In the genomic region with DNA sequence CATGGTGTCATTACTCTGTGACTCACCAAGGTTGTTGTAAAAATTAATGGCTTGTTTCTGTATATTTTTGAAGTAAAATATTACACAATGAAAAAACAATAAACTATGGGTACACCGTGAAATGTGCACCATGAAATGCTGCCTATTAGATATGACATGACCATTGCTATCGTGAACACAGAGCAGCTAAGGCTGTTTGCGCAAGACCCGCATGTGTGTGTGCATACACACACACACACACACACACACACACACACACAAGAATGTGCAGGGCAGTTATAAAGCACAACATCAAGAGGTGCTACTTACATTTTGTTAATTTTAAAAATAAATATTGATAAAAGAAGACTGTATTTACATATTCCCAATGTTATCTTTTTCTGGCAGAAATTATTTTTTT, we compare ENCODE assay signal across 25 mouse cellular contexts.
DNase-seq lines count a peak whose midpoint lies in the region; ATAC-seq and TF ChIP-seq lines count a peak whose summit lies in the region.
"Had no signal": no experiment of that assay in that cellular context is flagged by ENCODE, and none has a peak within 500 bp of the region (broad histone marks: within the 10 kb centered on the region; RNA-seq: fewer than 3 reads in every experiment).

No protein-coding gene starts in this region.

- H3K27me3 ChIP-seq in intestine, embryonic 16.5 days (replicated peaks; ENCODE audit: control insufficient read depth, insufficient read depth, low read length) = no peaks in the 10 kb centered on the region
- no peaks in the 10 kb centered on the region for H3K27me3 ChIP-seq in intestine, postnatal 0 days (replicated peaks; ENCODE audit: control insufficient read depth, insufficient read depth, low read length)
- H3K27me3 ChIP-seq in lung, embryonic 16.5 days (ENCODE audit: control insufficient read depth, insufficient read depth, low read depth, low read length) = no peaks in the 10 kb centered on the region
- H3K27me3 ChIP-seq: forebrain, embryonic 13.5 days; heart, embryonic 13.5 days; hindbrain, embryonic 12.5 days; hindbrain, embryonic 15.5 days had no signal

- no peak overlapping the region for H3K9ac ChIP-seq in intestine, embryonic 16.5 days (ENCODE audit: low read depth, low read length)
- H3K9ac ChIP-seq in intestine, postnatal 0 days (ENCODE audit: low read depth, low read length) = no peak overlapping the region
- no peak overlapping the region for H3K9ac ChIP-seq in lung, embryonic 16.5 days (ENCODE audit: low read length)
- H3K9ac ChIP-seq: forebrain, embryonic 13.5 days; heart, embryonic 13.5 days; hindbrain, embryonic 12.5 days; hindbrain, embryonic 15.5 days had no signal

- 0 out of 2 replicates have a peak, but pooled peaks have one; percentile 45 for ATAC-seq in intestine, embryonic 16.5 days
- no peak; the same call in none of the 2 replicates for ATAC-seq in intestine, postnatal 0 days
- peak; percentile 71; the same call in 1 of the 2 replicates for ATAC-seq in lung, embryonic 16.5 days (ENCODE audit: low read depth)
- ATAC-seq: activated CD4-positive, CD25-positive, alpha-beta regulatory T cell, adult 4 months; CD4-positive, CD25-positive, alpha-beta regulatory T cell, adult 4 months; forebrain, embryonic 13.5 days; forebrain, embryonic 16.5 days had no signal

- H3K27ac ChIP-seq in intestine, embryonic 16.5 days (ENCODE audit: low read length) = no peak overlapping the region
- H3K27ac ChIP-seq in intestine, postnatal 0 days (ENCODE audit: low read depth, low read length) = no peak overlapping the region
- H3K27ac ChIP-seq in lung, embryonic 16.5 days (ENCODE audit: low read length) = no peak overlapping the region
- H3K27ac ChIP-seq: forebrain, embryonic 10.5 days; forebrain, embryonic 13.5 days; heart, embryonic 13.5 days; hindbrain, embryonic 12.5 days; hindbrain, embryonic 15.5 days had no signal

- H3K4me1 ChIP-seq in intestine, embryonic 16.5 days (ENCODE audit: control insufficient read depth, insufficient read depth, low read length) = no peaks in the 10 kb centered on the region
- peaks cover 10% of the 10 kb centered on the region; the same call in 1 of the 2 replicates for H3K4me1 ChIP-seq in intestine, postnatal 0 days (replicated peaks; ENCODE audit: control insufficient read depth, insufficient read depth, low read length)
- peaks cover 4% of the 10 kb centered on the region; the same call in 1 of the 2 replicates for H3K4me1 ChIP-seq in lung, embryonic 16.5 days (replicated peaks; ENCODE audit: control insufficient read depth, insufficient read depth, low read length)
- H3K4me1 ChIP-seq: forebrain, embryonic 10.5 days; forebrain, embryonic 13.5 days; heart, embryonic 13.5 days; hindbrain, embryonic 12.5 days; hindbrain, embryonic 15.5 days had no signal

- 67% methylated on average over 4 of the region's 4 CpGs for WGBS in intestine, embryonic 16.5 days
- WGBS in intestine, postnatal 0 days = 50% methylated on average over 4 of the region's 4 CpGs
- 63% methylated on average over 4 of the region's 4 CpGs for WGBS in lung, embryonic 16.5 days

- H3K36me3 ChIP-seq in intestine, embryonic 16.5 days (ENCODE audit: control insufficient read depth, insufficient read depth, low read length) = no peaks in the 10 kb centered on the region
- no peaks in the 10 kb centered on the region for H3K36me3 ChIP-seq in intestine, postnatal 0 days (ENCODE audit: control insufficient read depth, insufficient read depth)
- no peaks in the 10 kb centered on the region for H3K36me3 ChIP-seq in lung, embryonic 16.5 days (ENCODE audit: control insufficient read depth, insufficient read depth, low read length)
- H3K36me3 ChIP-seq: forebrain, embryonic 10.5 days; heart, embryonic 13.5 days; hindbrain, embryonic 12.5 days; hindbrain, embryonic 15.5 days had no signal

- TF ChIP-seq CTCF in intestine, postnatal 0 days (IDR thresholded peaks at IDR 0.05; ENCODE audit: low read depth) = no peak

- H3K4me2 ChIP-seq in intestine, embryonic 16.5 days (ENCODE audit: low read depth, low read length) = no peak overlapping the region
- H3K4me2 ChIP-seq in intestine, postnatal 0 days (replicated peaks; ENCODE audit: low read depth) = no peak overlapping the region
- no peak overlapping the region for H3K4me2 ChIP-seq in lung, embryonic 16.5 days (ENCODE audit: low read depth, low read length)
- H3K4me2 ChIP-seq: forebrain, embryonic 13.5 days; heart, embryonic 13.5 days; hindbrain, embryonic 12.5 days; hindbrain, embryonic 15.5 days had no signal

- no peak overlapping the region for H3K4me3 ChIP-seq in intestine, embryonic 16.5 days (ENCODE audit: low read length)
- H3K4me3 ChIP-seq in intestine, postnatal 0 days (ENCODE audit: low read depth, low read length) = no peak overlapping the region
- no peak overlapping the region for H3K4me3 ChIP-seq in lung, embryonic 16.5 days (ENCODE audit: low read length)
- H3K4me3 ChIP-seq: forebrain, embryonic 10.5 days; forebrain, embryonic 13.5 days; gastrocnemius, adult 2 months; heart, embryonic 13.5 days; hindbrain, embryonic 12.5 days; hindbrain, embryonic 15.5 days had no signal

- peak; percentile 8 to 58 for DNase-seq in adrenal gland, adult (ENCODE audit: inconsistent age in 2 of 2, low spot score in 1 of 2)
- DNase-seq in adrenal gland, postnatal 4 days (ENCODE audit: low spot score in 2 of 2) = no peak
- DNase-seq in lung, postnatal 25 days (ENCODE audit: low spot score) = no peak
- no peak for DNase-seq in right cerebral cortex, adult 18-20 months
- no peak for DNase-seq in frontal cortex, postnatal 25 days (ENCODE audit: low spot score in 2 of 2)
- DNase-seq: adrenal gland, postnatal 25 days; B cell, adult 2 months; cerebellum, adult 18-20 months; cerebellum, adult 9-10 months; cerebellum, postnatal 14 days; gastrocnemius, adult 2 months; gastrocnemius, postnatal 25 days; heart, adult 18-20 months; heart, postnatal 14 days had no signal

- no peaks in the 10 kb centered on the region for H3K9me3 ChIP-seq in intestine, embryonic 16.5 days (ENCODE audit: control insufficient read depth, low read length)
- no peaks in the 10 kb centered on the region for H3K9me3 ChIP-seq in intestine, postnatal 0 days (ENCODE audit: control insufficient read depth)
- no peaks in the 10 kb centered on the region for H3K9me3 ChIP-seq in lung, embryonic 16.5 days (ENCODE audit: control insufficient read depth, low read length)
- H3K9me3 ChIP-seq: forebrain, embryonic 10.5 days; forebrain, embryonic 13.5 days; heart, embryonic 13.5 days; hindbrain, embryonic 12.5 days; hindbrain, embryonic 15.5 days had no signal

Comparison
In these comparisons a context has a peak if more than half of its experiments do, and no peak if none do; other contexts are left out.
1. DNase-seq: peak in adrenal gland, adult (2 of 2); none in adrenal gland, postnatal 4 days (0 of 2), lung, postnatal 25 days (single experiment), right cerebral cortex, adult 18-20 months (single experiment) and frontal cortex, postnatal 25 days (0 of 2).